Mouse (Mus musculus): ENCODE results near the gene Cyp2g1. TPM values are rescaled to one million over a fixed set of nuclear protein-coding genes. Genes with fewer than 3 reads are reported as not detected.
A peak's percentile ranks its signal among the peaks of the same experiment; 100 is the strongest.
"Not testable (repeated sequence)": the region's sequence is repeated elsewhere in the genome, so short reads cannot be mapped to it uniquely, and the experiment has no call there.

Gene Cyp2g1
- polyA plus RNA-seq, 1 experiment from 2014 or later: not detected

DNA sequence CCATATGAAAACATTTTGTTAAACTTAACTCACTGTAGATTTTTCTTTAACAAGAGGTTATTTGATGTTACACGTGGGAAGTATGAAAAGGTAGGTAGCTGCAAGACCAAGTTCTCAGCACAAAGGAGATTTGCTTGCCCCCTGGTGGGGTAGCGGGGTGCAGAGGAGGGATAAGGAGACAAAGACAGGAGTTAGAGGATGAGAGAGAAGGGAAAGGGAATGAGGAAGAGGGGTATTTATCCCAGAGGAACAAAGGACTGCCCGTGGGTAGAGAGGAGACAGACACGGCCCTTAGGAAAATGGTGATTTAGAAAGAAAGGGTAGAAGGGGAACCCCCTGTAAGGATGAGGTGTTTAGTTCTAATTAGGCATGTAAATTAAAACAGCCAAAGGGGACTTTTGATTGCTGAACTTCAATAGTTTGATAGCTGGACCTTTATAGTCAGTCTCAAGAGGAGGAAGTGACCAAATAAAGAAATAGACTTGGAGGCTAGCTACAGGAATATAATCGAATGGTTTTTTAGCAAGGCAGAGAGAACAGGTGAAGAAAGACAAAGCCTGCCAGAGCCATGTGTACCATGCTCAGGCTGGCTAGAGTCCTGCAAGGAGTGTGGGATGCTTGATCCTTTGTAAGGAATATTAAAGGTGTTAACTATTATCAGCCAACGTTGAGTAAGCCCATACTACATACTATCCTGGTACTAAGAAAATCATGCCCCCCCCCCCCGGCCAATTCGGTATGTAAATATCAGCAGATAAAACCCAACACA is 27.5 kb upstream of the Cyp2g1 start:
- peak; percentile 49; the same call in 1 of the 2 replicates for ATAC-seq
- Histone ChIP-seq H3K4me2 (ENCODE audit: low read length) (peak overlapping the region; percentile 40), H3K27me3 (replicated peaks; ENCODE audit: control insufficient read depth, insufficient read depth, low read length) (no peaks in the 10 kb centered on the region), H3K27ac (ENCODE audit: low read depth, low read length) (no peak overlapping the region), H3K4me3 (ENCODE audit: low read depth, low read length) (peak overlapping the region; percentile 8; the same call in 1 of the 2 replicates), H3K36me3 (ENCODE audit: control insufficient read depth, insufficient read depth, low read length) (no peaks in the 10 kb centered on the region), H3K4me1 (ENCODE audit: control insufficient read depth, insufficient read depth, low read length) (peaks cover 5% of the 10 kb centered on the region; the same call in 1 of the 2 replicates), H3K9me3 (replicated peaks; ENCODE audit: control insufficient read depth, low read length) (no peaks in the 10 kb centered on the region), H3K9ac (ENCODE audit: low read length) (peak overlapping the region; percentile 51; the same call in 1 of the 2 replicates)
- WGBS: 5% methylated on average over 8 of the region's 8 CpGs
- peak; percentile 6 for DNase-seq (ENCODE audit: low spot score)

- Histone ChIP-seq H3K4me2 (ENCODE audit: low read length) (no peak overlapping the region), H3K36me3 (ENCODE audit: control insufficient read depth, insufficient read depth, low read length) (no peaks in the 10 kb centered on the region), H3K9me3 (replicated peaks; ENCODE audit: control insufficient read depth, low read length) (no peaks in the 10 kb centered on the region), H3K4me3 (ENCODE audit: low read depth, low read length) (no peak overlapping the region), H3K9ac (ENCODE audit: low read length) (no peak overlapping the region), H3K27me3 (replicated peaks; ENCODE audit: control insufficient read depth, insufficient read depth, low read length) (no peaks in the 10 kb centered on the region), H3K27ac (ENCODE audit: low read depth, low read length) (no peak overlapping the region), H3K4me1 (ENCODE audit: control insufficient read depth, insufficient read depth, low read length) (peaks cover 5% of the 10 kb centered on the region; the same call in 1 of the 2 replicates)
- DNase-seq (ENCODE audit: low spot score) (no peak), ATAC-seq (no peak)
- WGBS: 38% methylated on average over 7 of the region's 8 CpGs
Observed at GRCm38 (mm10) chr7:26781767-26782131, 26.9 kb upstream of the Cyp2g1 start.

- Histone ChIP-seq H3K27ac (ENCODE audit: low read depth, low read length) (no peak overlapping the region), H3K4me2 (ENCODE audit: low read length) (no peak overlapping the region), H3K9me3 (replicated peaks; ENCODE audit: control insufficient read depth, low read length) (no peaks in the 10 kb centered on the region), H3K4me1 (ENCODE audit: control insufficient read depth, insufficient read depth, low read length) (peaks cover 5% of the 10 kb centered on the region; the same call in 1 of the 2 replicates), H3K4me3 (ENCODE audit: low read depth, low read length) (no peak overlapping the region), H3K36me3 (ENCODE audit: control insufficient read depth, insufficient read depth, low read length) (no peaks in the 10 kb centered on the region), H3K9ac (ENCODE audit: low read length) (no peak overlapping the region), H3K27me3 (replicated peaks; ENCODE audit: control insufficient read depth, insufficient read depth, low read length) (no peaks in the 10 kb centered on the region)
- 66% methylated on average over 5 of the region's 5 CpGs for WGBS
- DNase-seq (ENCODE audit: low spot score) (peak; percentile 32), ATAC-seq (no peak)
Observed at GRCm38 (mm10) chr7:26783163-26783562, 25.5 kb upstream of the Cyp2g1 start.

- H3K9ac ChIP-seq (ENCODE audit: low read length); H3K9me3 ChIP-seq (replicated peaks; ENCODE audit: control insufficient read depth, low read length); H3K36me3 ChIP-seq (ENCODE audit: control insufficient read depth, insufficient read depth, low read length); H3K27ac ChIP-seq (ENCODE audit: low read depth, low read length); H3K4me2 ChIP-seq (ENCODE audit: low read length); ATAC-seq; H3K27me3 ChIP-seq (replicated peaks; ENCODE audit: control insufficient read depth, insufficient read depth, low read length); H3K4me3 ChIP-seq (ENCODE audit: low read depth, low read length); DNase-seq (ENCODE audit: low spot score); H3K4me1 ChIP-seq (ENCODE audit: control insufficient read depth, insufficient read depth, low read length): not testable (repeated sequence)
- 29% methylated on average over 1 of the region's 1 CpGs for WGBS
Observed at GRCm38 (mm10) chr7:26786013-26786412, 22.7 kb upstream of the Cyp2g1 start.

DNA sequence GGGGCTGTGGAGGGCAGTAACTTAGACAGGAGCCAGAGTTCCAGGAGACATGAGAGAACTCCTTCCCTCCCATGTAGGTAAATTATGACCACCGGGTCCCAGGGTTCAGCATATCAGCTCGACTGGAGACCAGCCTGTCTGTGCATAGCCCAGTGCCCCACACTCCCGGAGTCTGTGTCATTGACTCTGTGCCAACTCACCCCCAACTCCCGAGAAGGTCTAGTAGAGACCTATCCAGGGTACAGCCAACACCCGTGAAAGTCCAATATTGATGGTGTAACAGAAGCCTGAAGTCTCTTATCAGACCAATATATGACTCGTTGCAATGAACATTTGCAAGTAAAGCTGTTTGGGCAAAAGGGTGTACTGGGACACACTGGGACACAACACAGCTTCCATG is 18.7 kb upstream of the Cyp2g1 start:
- ATAC-seq: no peak
- no peak for DNase-seq (ENCODE audit: low spot score)
- H3K36me3 ChIP-seq (ENCODE audit: control insufficient read depth, insufficient read depth, low read length): no peaks in the 10 kb centered on the region
- no peaks in the 10 kb centered on the region for H3K27me3 ChIP-seq (replicated peaks; ENCODE audit: control insufficient read depth, insufficient read depth, low read length)
- no peak overlapping the region for H3K4me3 ChIP-seq (ENCODE audit: low read depth, low read length)
- H3K9me3 ChIP-seq (replicated peaks; ENCODE audit: control insufficient read depth, low read length): no peaks in the 10 kb centered on the region
- WGBS: 88% methylated on average over 6 of the region's 6 CpGs
- H3K4me1 ChIP-seq (ENCODE audit: control insufficient read depth, insufficient read depth, low read length): no peaks in the 10 kb centered on the region
- H3K27ac ChIP-seq (ENCODE audit: low read depth, low read length): no peak overlapping the region
- no peak overlapping the region for H3K9ac ChIP-seq (ENCODE audit: low read length)
- H3K4me2 ChIP-seq (ENCODE audit: low read length): no peak overlapping the region

- Histone ChIP-seq H3K4me3 (ENCODE audit: low read depth, low read length) (no peak overlapping the region), H3K27ac (ENCODE audit: low read depth, low read length) (no peak overlapping the region), H3K9me3 (replicated peaks; ENCODE audit: control insufficient read depth, low read length) (no peaks in the 10 kb centered on the region), H3K27me3 (replicated peaks; ENCODE audit: control insufficient read depth, insufficient read depth, low read length) (no peaks in the 10 kb centered on the region), H3K4me1 (ENCODE audit: control insufficient read depth, insufficient read depth, low read length) (no peaks in the 10 kb centered on the region), H3K36me3 (ENCODE audit: control insufficient read depth, insufficient read depth, low read length) (no peaks in the 10 kb centered on the region), H3K4me2 (ENCODE audit: low read length) (no peak overlapping the region), H3K9ac (ENCODE audit: low read length) (no peak overlapping the region)
- no peak for DNase-seq (ENCODE audit: low spot score)
- no peak for ATAC-seq
Observed at GRCm38 (mm10) chr7:26800104-26800503, 8.6 kb upstream of the Cyp2g1 start.

GRCm38 (mm10) chr7:26800996-26801395 is 7.7 kb upstream of the Cyp2g1 start:
- Histone ChIP-seq H3K9me3 (replicated peaks; ENCODE audit: control insufficient read depth, low read length) (no peaks in the 10 kb centered on the region), H3K4me1 (ENCODE audit: control insufficient read depth, insufficient read depth, low read length) (no peaks in the 10 kb centered on the region), H3K9ac (ENCODE audit: low read length) (no peak overlapping the region), H3K36me3 (ENCODE audit: control insufficient read depth, insufficient read depth, low read length) (no peaks in the 10 kb centered on the region), H3K4me2 (ENCODE audit: low read length) (no peak overlapping the region), H3K27ac (ENCODE audit: low read depth, low read length) (no peak overlapping the region), H3K4me3 (ENCODE audit: low read depth, low read length) (no peak overlapping the region), H3K27me3 (replicated peaks; ENCODE audit: control insufficient read depth, insufficient read depth, low read length) (no peaks in the 10 kb centered on the region)
- DNase-seq (ENCODE audit: low spot score) (no peak), ATAC-seq (no peak)
- 87% methylated on average over 1 of the region's 1 CpGs for WGBS

DNA sequence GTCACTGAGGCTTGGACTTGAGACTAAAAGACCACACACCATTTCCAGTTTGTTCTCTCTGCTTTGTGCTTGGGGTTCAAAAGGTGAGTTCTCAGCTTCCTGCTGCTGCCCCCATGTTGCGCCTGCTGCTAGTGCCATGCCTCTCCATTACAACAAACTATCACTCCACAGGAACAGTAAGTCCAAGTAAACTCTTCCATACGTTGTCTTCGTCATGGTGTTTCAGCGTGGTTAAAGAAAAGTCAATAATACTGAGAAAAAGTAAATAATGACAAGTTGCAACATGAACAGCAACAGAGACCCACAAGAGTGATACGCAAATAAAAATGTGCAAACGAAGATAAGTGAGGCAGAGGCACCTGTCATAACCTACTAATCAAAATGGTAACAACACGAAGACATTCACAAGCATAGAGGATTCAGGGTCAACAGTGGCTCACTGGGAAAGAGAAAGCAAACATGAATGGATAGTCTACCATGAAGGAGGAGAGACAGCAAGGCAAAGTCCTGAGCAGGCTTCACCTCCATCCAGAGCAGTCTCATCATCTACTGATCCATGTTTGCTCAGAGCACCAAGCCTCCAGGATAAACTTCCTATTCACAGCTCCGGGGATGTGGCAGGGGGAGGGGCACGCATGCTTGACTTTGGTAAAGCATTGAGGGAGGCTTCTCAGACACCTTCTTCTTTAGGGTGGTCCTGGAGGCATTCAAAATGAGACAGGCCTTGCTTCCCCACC is 23.0 kb downstream of the Cyp2g1 start:
- H3K4me1 ChIP-seq (ENCODE audit: control insufficient read depth, insufficient read depth, low read length); H3K27ac ChIP-seq (ENCODE audit: low read depth, low read length); H3K27me3 ChIP-seq (replicated peaks; ENCODE audit: control insufficient read depth, insufficient read depth, low read length); H3K9ac ChIP-seq (ENCODE audit: low read length); H3K36me3 ChIP-seq (ENCODE audit: control insufficient read depth, insufficient read depth, low read length); DNase-seq (ENCODE audit: low spot score); H3K9me3 ChIP-seq (replicated peaks; ENCODE audit: control insufficient read depth, low read length); H3K4me2 ChIP-seq (ENCODE audit: low read length); H3K4me3 ChIP-seq (ENCODE audit: low read depth, low read length); ATAC-seq: not testable (repeated sequence)
- WGBS: 90% methylated on average over 9 of the region's 9 CpGs

DNA sequence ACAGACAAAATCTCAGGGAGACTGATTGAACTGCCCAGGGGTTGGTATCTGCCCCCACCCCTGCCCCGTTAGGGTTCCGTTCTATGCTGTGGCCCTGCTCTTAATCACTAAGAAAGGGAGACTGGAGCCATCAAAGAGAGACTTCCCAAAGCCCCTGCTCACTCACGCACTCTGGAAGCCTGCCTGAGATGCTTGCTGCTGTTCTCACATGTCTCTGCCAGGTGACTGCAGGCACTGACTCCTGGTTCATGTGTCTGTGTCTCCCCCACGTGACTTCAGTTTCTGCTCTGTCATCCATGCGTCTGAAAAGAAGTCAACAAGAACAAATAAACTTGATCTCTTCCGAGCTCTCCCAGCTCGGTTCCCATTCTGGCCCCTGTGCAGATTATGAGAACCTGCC is 24.0 kb downstream of the Cyp2g1 start:
- ATAC-seq; H3K36me3 ChIP-seq (ENCODE audit: control insufficient read depth, insufficient read depth, low read length); H3K9ac ChIP-seq (ENCODE audit: low read length); H3K4me3 ChIP-seq (ENCODE audit: low read depth, low read length); H3K9me3 ChIP-seq (replicated peaks; ENCODE audit: control insufficient read depth, low read length); H3K4me1 ChIP-seq (ENCODE audit: control insufficient read depth, insufficient read depth, low read length); H3K27me3 ChIP-seq (replicated peaks; ENCODE audit: control insufficient read depth, insufficient read depth, low read length); H3K4me2 ChIP-seq (ENCODE audit: low read length); H3K27ac ChIP-seq (ENCODE audit: low read depth, low read length); DNase-seq (ENCODE audit: low spot score): not testable (repeated sequence)
- WGBS: 80% methylated on average over 7 of the region's 7 CpGs
